Mouse (Mus musculus) olfactory bulb, adult 2 months (tissue): ENCODE measurements around the gene Gramd1a. TPM values are rescaled to one million over a fixed set of nuclear protein-coding genes. Genes with fewer than 3 reads are reported as not detected.
A peak's percentile ranks its signal among the peaks of the same experiment; 100 is the strongest.

Source experiments
- H3K27ac ChIP-seq: fragments of 200-500 bp; 2 replicates; pipeline ENCODE4 v1.5.1; 2012; ENCODE audit warnings: low read depth, low read length; ENCODE audit not compliant: insufficient read depth
- H3K4me1 ChIP-seq: fragments of 200-500 bp; 2 replicates; pipeline ENCODE4 v1.6.1; 2012; ENCODE audit warnings: low read length; ENCODE audit not compliant: control insufficient read depth, insufficient read depth
- H3K4me3 ChIP-seq: fragments of 200-500 bp; 2 replicates; pipeline ENCODE4 v1.5.1; 2012; ENCODE audit warnings: mild to moderate bottlenecking, low read depth, low read length, moderate library complexity; ENCODE audit not compliant: insufficient read depth
- CTCF ChIP-seq: fragments of 200-500 bp; IDR thresholded peaks from 2 replicates; pipeline ENCODE4 v1.5.1; 2012; ENCODE audit warnings: low read depth, mild to moderate bottlenecking, low read length, moderate library complexity; ENCODE audit not compliant: insufficient read depth
- POLR2A ChIP-seq: fragments of 200-500 bp; IDR thresholded peaks from 2 replicates; pipeline ENCODE4 v1.6.1; 2012; ENCODE audit warnings: mild to moderate bottlenecking, low read depth, low read length, moderate library complexity; ENCODE audit not compliant: insufficient read depth
- WGBS: fragments of 180-500 bp; shearing (Covaris S2); methylation state at CpG from one replicate; pipeline ENCODE4 v1.1.7; 2018; 5-methylcytosine and 5-hydroxymethylcytosine counted together
- polyA plus RNA-seq: library from polyadenylated mRNA; stranded (reverse); fragments of >200 nt; gene quantifications from 2 replicates; pipeline ENCODE4 v1.2.4, GENCODE M21; 2012; ENCODE audit warnings: low replicate concordance; ENCODE audit not compliant: missing spikeins, insufficient read depth, insufficient read length

Gene Gramd1a
- polyA plus RNA-seq, 1 experiment: not detected

DNA sequence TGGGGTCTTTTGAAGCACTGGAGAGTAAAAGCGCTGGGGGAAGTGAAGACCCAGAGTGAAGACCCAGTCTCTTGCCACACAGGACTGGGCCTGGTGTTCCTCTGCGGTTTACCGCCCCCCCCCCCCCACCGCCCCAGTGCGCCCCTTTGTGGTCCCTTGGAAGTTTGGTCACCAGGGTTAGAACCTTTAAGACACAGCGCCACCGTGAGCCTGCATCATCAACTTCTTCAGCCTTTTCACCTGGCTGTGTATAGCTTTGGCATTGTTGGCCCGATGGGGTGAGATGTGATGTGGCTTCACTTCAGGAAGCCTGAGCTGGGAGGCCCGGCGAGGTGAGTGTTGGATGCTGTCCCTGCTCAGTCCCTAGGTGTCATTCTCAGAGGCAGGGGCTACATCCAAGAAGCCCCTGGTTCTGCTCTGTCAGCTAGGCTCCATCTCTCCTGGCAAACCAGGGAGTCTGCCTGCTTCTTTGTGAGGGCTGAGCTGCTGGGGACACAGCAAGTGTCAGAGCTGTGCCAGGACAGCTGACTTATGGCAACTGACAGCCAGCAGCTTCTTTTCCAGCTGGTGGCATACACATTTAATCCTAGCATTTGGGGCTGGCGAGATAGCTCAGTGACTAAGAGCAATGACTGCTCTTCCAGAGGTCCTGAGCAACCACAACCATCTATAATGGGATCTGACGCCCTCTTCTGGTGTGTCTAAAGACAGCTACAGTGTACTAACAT is 60.8 kb downstream of the Gramd1a start:
- H3K27ac ChIP-seq: no peak overlapping the region
- TF ChIP-seq CTCF (no peak), POLR2A (no peak)
- WGBS: 34% methylated on average over 12 of the region's 12 CpGs
- peaks cover 27% of the 10 kb centered on the region for H3K4me1 ChIP-seq
- H3K4me3 ChIP-seq: no peak overlapping the region

DNA sequence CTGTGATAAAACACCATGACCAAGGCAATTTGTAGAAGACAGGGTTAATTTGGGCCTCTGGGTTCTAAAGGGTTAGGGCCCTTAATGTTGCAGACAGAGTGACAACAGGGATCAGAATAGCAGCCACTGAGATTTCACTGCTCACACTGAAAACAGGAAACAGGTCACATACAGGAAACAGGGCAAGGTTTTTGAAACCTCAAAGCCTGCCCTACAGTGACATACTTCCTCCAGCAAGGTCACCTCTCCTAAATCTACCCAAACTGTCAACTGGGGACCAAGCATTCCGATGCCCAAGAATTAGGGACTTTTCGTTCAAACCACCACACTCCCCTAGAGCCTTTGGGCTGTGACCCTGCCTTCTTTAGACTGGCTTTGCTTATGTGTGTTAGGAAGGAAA is 66.0 kb downstream of the Gramd1a start:
- no peak overlapping the region for H3K27ac ChIP-seq
- WGBS: 98% methylated on average over 2 of the region's 2 CpGs

DNA sequence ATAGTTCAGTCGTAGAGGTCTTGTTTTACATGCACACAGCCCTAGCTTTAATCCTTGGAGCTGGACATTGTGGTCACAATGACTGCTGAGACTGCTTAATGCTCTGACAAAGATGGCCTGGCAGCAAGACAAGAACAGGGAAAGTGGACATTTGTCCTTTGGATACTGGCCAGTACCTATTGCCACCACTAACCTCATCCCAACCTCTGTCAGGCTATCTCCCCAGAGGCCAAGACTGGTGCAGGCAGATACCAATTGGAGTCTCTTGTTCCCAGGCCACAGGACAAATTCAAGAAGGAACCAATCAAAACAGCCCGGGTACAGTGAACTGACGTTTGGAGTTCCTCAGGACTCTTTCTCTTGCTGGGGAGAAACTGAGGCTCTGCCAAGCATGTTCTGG is 67.5 kb downstream of the Gramd1a start:
- H3K4me3 ChIP-seq: no peak overlapping the region
- peaks cover 22% of the 10 kb centered on the region for H3K4me1 ChIP-seq
- H3K27ac ChIP-seq: no peak overlapping the region
- TF ChIP-seq POLR2A (no peak), CTCF (no peak)
- 49% methylated on average over 3 of the region's 3 CpGs for WGBS

More for the DNA sequence above, 66.0 kb downstream of the Gramd1a start:
- H3K4me3 ChIP-seq: no peak overlapping the region
- H3K4me1 ChIP-seq: peaks cover 32% of the 10 kb centered on the region
- no peak for TF ChIP-seq POLR2A
- no peak for TF ChIP-seq CTCF

DNA sequence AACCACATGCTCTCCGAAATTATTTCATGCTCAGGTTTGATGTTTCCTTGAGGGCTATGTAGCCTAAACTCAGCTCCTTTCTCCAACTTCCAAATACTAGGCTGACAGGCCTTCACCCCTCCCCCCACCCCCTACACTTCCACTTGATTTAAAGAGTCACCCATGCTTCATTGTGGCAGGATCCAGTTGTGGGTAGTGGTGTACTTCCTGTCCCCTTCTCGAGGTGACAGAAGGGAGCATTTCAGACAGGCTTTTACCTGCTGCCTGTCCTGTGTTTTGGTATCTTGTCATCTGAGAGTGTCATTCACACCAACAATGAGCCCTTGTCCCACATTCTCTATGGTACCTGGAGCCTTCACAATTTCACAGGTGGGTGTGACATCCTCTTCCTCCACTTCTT is 68.4 kb downstream of the Gramd1a start:
- peak overlapping the region; percentile 6; the same call in 1 of the 2 replicates for H3K27ac ChIP-seq
- TF ChIP-seq POLR2A: no peak
- TF ChIP-seq CTCF: no peak
- 75% methylated on average over 2 of the region's 2 CpGs for WGBS
- no peak overlapping the region for H3K4me3 ChIP-seq
- peaks cover 26% of the 10 kb centered on the region for H3K4me1 ChIP-seq

DNA sequence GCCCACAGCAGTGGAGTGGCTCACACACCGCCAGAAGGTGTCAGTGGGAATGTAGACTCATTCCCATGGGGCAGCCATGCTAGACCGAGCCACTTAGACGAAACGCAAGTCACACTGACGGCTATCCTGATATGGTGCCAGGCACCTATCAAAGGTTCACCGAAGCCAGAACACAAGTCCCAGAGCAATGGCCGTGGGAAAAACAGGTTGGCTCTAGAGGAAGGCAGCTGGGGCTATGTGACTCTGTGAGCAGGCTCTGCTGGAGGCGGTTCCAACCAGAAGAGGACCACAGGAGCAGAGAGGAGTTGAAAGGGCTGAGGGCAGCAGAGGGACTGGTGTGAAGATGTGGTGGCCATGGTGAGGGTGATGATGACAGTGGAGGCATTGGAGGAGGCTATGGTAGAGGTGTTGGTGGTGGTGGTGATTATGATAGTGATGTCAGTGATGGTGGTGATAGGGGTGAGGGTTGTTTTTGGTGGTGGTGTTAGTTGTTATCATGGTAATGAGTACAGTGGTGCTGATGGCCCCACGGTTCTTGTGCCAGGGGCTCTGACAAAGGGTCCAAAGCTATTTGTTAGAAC is 69.4 kb downstream of the Gramd1a start:
- peaks cover 22% of the 10 kb centered on the region for H3K4me1 ChIP-seq
- peak overlapping the region; percentile 53 for H3K27ac ChIP-seq
- TF ChIP-seq CTCF: no peak
- WGBS: 91% methylated on average over 9 of the region's 9 CpGs
- no peak overlapping the region for H3K4me3 ChIP-seq

DNA sequence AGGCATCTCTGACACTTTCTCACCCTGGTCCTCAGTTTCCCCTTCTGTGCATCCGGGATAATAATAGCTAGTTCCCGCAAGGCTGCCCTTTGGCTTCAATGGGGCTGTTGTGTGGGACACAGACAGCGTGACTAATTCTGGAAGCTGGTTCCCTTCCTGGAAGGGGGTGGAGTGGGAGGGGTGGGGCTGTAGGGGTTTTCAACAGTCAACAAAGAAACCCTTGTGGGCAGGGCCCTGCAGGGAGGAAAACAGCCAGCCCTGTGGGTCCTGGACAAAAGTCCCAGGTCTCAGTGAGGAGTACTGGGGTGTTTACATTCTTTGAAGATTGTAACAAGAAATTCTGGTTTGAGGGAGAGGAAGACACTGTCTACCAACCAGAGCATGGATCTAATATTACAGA is 70.5 kb downstream of the Gramd1a start:
- 40% methylated on average over 3 of the region's 3 CpGs for WGBS
- Histone ChIP-seq H3K27ac (peak overlapping the region; percentile 63), H3K4me3 (no peak overlapping the region), H3K4me1 (peaks cover 22% of the 10 kb centered on the region)
- no peak for TF ChIP-seq POLR2A
- no peak for TF ChIP-seq CTCF

DNA sequence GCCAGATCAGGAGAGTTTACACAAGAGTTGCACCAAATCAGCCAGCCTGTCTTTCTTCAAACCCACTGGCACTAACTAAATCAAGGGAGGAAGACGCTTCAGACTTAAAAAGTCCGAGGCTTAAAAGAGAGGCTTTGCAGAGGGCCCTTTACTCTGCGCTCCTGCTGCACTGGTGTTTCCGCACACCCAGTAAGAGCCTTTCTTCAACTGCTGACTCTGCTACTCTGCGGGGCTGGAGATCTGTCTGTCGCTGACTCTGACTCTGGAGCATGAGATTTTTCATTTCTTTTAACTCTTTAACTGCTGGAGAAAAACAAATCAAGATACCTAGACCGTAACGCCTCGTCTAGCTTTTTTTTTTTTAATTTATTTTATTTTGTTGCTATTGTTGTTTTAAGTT is 71.6 kb downstream of the Gramd1a start:
- no peak overlapping the region for H3K4me3 ChIP-seq
- TF ChIP-seq POLR2A: no peak
- no peak for TF ChIP-seq CTCF
- no peak overlapping the region for H3K27ac ChIP-seq
- peaks cover 22% of the 10 kb centered on the region for H3K4me1 ChIP-seq
- 78% methylated on average over 9 of the region's 9 CpGs for WGBS

DNA sequence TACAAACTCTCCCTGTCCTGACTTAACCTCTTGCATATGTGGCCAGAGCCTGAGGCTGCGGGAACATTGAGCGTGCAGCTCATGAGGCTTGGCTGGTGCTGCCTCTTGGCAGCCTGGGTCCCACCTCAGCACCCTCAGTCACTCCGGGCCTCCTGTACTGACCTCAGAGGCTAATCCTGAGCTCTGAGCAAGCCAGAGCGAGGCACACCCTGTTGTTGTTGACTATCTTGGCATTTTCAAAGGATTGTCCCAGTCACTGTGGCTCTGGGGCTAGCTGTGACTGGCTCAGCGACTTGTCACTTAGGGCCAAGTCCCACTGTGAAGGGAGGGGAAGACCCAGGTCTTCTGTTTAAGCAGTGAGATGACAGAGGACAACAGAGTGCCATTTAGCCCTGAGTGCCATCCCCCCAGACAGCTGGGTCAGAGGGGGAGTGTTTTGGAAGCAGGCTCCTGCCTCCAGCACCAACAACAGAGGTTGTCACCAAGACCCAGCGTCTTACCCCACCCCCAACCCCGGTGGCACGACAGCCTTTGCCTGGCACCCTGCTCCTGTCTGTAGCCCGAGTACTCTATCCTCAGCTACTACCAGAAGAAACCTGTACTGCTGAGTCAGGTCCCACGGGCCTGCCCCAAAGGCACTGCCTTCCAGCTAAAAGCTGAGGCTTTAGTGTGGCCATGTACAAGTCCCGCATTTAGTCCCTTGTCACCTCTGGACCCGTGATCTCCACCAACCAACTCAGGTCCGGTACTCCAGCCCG is 72.7 kb downstream of the Gramd1a start:
- peak overlapping the region; percentile 46; the same call in 1 of the 2 replicates for H3K27ac ChIP-seq
- TF ChIP-seq CTCF (no peak), POLR2A (no peak)

DNA sequence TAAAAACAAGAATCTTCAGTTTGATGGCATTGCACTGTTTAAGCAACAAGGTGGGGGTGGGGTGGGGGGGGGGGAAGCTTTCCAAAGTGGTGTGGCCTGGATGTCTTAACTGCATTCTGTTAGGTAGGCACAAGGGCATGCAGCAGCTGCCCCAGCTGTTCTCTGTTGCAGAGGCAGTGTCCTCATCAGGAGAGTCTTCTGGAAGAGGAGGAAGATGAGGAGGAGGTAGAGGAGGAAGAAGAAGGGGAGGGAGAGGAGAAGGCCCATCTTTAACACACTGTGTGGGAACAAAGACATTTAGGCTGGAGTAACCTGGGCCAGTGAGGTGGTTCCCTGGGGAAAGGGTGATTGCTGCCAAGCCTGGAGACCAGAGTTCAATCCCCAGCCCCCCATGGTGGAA is 73.6 kb downstream of the Gramd1a start:
- H3K4me1 ChIP-seq: peaks cover 22% of the 10 kb centered on the region
- TF ChIP-seq POLR2A (no peak), CTCF (no peak)
- no peak overlapping the region for H3K4me3 ChIP-seq
- H3K27ac ChIP-seq: no peak overlapping the region

More for the DNA sequence above, 72.7 kb downstream of the Gramd1a start:
- WGBS: 60% methylated on average over 14 of the region's 14 CpGs
- peaks cover 22% of the 10 kb centered on the region for H3K4me1 ChIP-seq
- no peak overlapping the region for H3K4me3 ChIP-seq
